Mouse (Mus musculus) 3134 (cell line): ENCODE measurements around the gene Spata5.

Source experiments
- DNase-seq: peaks from one replicate; pipeline ENCODE4 v3.0.0-alpha.2; 2011; ENCODE audit warnings: low spot score; ENCODE audit not compliant: insufficient read length; ENCODE audit errors: extremely low read depth

The Spata5 gene

GRCm38 (mm10) chr3:37610670-37611069 is 191.0 kb downstream of the Spata5 start:
- no peak for DNase-seq

DNA sequence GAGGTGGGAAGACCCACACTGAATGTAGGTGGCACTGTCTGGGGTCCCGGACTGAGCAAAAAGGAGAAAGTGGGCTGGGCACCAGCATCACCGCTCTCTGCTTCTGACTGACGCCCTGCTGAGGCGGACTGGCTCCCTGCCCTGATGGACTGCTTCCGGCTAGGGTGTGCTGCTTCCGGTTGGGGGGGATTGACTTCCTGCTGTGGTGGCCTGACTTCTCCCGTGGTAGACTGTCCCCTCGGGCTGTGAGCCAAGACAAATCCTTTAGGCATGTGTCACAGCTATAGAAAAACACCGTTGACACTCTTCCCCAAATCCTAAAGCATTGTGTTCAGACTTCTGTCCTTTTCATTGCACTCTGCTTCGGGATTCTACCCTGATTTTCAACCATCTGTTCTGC is 194.0 kb downstream of the Spata5 start:
- no peak for DNase-seq

GRCm38 (mm10) chr3:37614878-37615650 is 195.4 kb downstream of the Spata5 start:
- DNase-seq, result no peak

GRCm38 (mm10) chr3:37616586-37617547 is 197.2 kb downstream of the Spata5 start:
- DNase-seq, result no peak
